Mouse (Mus musculus) cerebellum, adult 2 months (tissue): ENCODE measurements around the gene Gm45808.

ENCODE experiments used
- CTCF ChIP-seq: fragments of 200-500 bp; IDR thresholded peaks from 2 replicates; pipeline ENCODE4 v1.5.1; 2011; ENCODE audit warnings: low read depth, mild to moderate bottlenecking, control low read depth, low read length, moderate library complexity, borderline replicate concordance; ENCODE audit not compliant: insufficient read depth
- POLR2A ChIP-seq: fragments of 200-500 bp; IDR thresholded peaks from 2 replicates; pipeline ENCODE4 v1.6.1; 2011; ENCODE audit warnings: low read length, control low read depth, borderline replicate concordance; ENCODE audit not compliant: insufficient read depth

- TF ChIP-seq POLR2A (no peak), CTCF (no peak)
These were observed 3.0 kb upstream of the Gm45808 start for GRCm38 (mm10) chr7:45489578-45489977.
